Mouse (Mus musculus) forebrain, embryonic 10.5 days (tissue): Measurements from ENCODE around the gene Ciita. TPM values are rescaled to one million over a fixed set of nuclear protein-coding genes. Genes with fewer than 3 reads are reported as not detected.

Experiments used
- DNase-seq: peaks from one replicate; pipeline ENCODE4 v3.0.0-alpha.2; 2017; ENCODE audit warnings: low spot score; ENCODE audit errors: extremely low spot score
- H3K27ac ChIP-seq: fragments of 300-500 bp; sonication (generic); 2 replicates; pipeline ENCODE4 v1.5.1; 2016; ENCODE audit warnings: mild to moderate bottlenecking
- H3K27me3 ChIP-seq: fragments of 300-500 bp; sonication (generic); 2 replicates; pipeline ENCODE4 v1.6.1; 2016; ENCODE audit warnings: mild to moderate bottlenecking; ENCODE audit not compliant: poor library complexity, severe bottlenecking
- H3K36me3 ChIP-seq: fragments of 300-500 bp; sonication (generic); replicated peaks from 2 replicates; pipeline ENCODE4 v1.6.1; 2016; ENCODE audit warnings: mild to moderate bottlenecking, moderate library complexity
- H3K4me1 ChIP-seq: fragments of 300-500 bp; sonication (generic); 2 replicates; pipeline ENCODE4 v1.6.1; 2016
- H3K4me3 ChIP-seq: fragments of 300-500 bp; sonication (generic); 2 replicates; pipeline ENCODE4 v1.5.1; 2016; ENCODE audit warnings: mild to moderate bottlenecking, moderate library complexity
- H3K9me3 ChIP-seq: fragments of 300-500 bp; sonication (generic); 2 replicates; pipeline ENCODE4 v1.6.1; 2016; ENCODE audit warnings: mild to moderate bottlenecking, moderate library complexity
- WGBS: fragments of 180-500 bp; shearing (Covaris S2); methylation state at CpG from one replicate; pipeline ENCODE4 v1.1.7; 2016; 5-methylcytosine and 5-hydroxymethylcytosine counted together
- polyA plus RNA-seq: library from polyadenylated mRNA; unstranded; fragments of >200 nt; fragmentation: Nextera tagmentation; extraction: Ambion mirVana; gene quantifications from 2 replicates; pipeline ENCODE4 v1.2.1, GENCODE M21; 2016

Gene Ciita
- polyA plus RNA-seq, 1 experiment from 2014 or later, result 0.10 TPM

GRCm38 (mm10) chr16:10451906-10452305 is 28.0 kb upstream of the Ciita start:
- DNase-seq, result no peak
- Histone ChIP-seq H3K27ac (no peak overlapping the region), H3K9me3 (no peaks in the 10 kb centered on the region), H3K27me3 (no peaks in the 10 kb centered on the region), H3K4me1 (peaks cover 11% of the 10 kb centered on the region), H3K36me3 (no peaks in the 10 kb centered on the region), H3K4me3 (no peak overlapping the region)
- WGBS, result 83% methylated on average over 2 of the region's 2 CpGs

- no peaks in the 10 kb centered on the region for H3K27me3 ChIP-seq
- H3K27ac ChIP-seq, result no peak overlapping the region
- peaks cover 6% of the 10 kb centered on the region for H3K4me1 ChIP-seq
- no peak for DNase-seq
- 92% methylated on average over 8 of the region's 8 CpGs for WGBS
- no peaks in the 10 kb centered on the region for H3K9me3 ChIP-seq
- H3K36me3 ChIP-seq, result no peaks in the 10 kb centered on the region
- H3K4me3 ChIP-seq, result no peak overlapping the region
Measured at GRCm38 (mm10) chr16:10452445-10452896, 27.4 kb upstream of the Ciita start.

- DNase-seq, result no peak
- Histone ChIP-seq H3K27me3 (no peaks in the 10 kb centered on the region), H3K9me3 (no peaks in the 10 kb centered on the region), H3K4me1 (no peaks in the 10 kb centered on the region; the same call in 1 of the 2 replicates), H3K4me3 (no peak overlapping the region), H3K36me3 (no peaks in the 10 kb centered on the region), H3K27ac (no peak overlapping the region)
- 88% methylated on average over 6 of the region's 6 CpGs for WGBS
Measured at GRCm38 (mm10) chr16:10453872-10454582, 25.8 kb upstream of the Ciita start.

- no peaks in the 10 kb centered on the region for H3K27me3 ChIP-seq
- 65% methylated on average over 3 of the region's 3 CpGs for WGBS
- no peaks in the 10 kb centered on the region for H3K9me3 ChIP-seq
- no peaks in the 10 kb centered on the region; the same call in 1 of the 2 replicates for H3K4me1 ChIP-seq
- H3K4me3 ChIP-seq, result no peak overlapping the region
- DNase-seq, result no peak
- no peak overlapping the region for H3K27ac ChIP-seq
- no peaks in the 10 kb centered on the region for H3K36me3 ChIP-seq
Measured at GRCm38 (mm10) chr16:10454583-10454974, 25.3 kb upstream of the Ciita start.

- Histone ChIP-seq H3K36me3 (no peaks in the 10 kb centered on the region), H3K4me1 (no peaks in the 10 kb centered on the region; the same call in 1 of the 2 replicates), H3K9me3 (no peaks in the 10 kb centered on the region), H3K27ac (no peak overlapping the region), H3K27me3 (no peaks in the 10 kb centered on the region), H3K4me3 (no peak overlapping the region)
- 86% methylated on average over 2 of the region's 2 CpGs for WGBS
- no peak for DNase-seq
Measured at GRCm38 (mm10) chr16:10460188-10460587, 19.7 kb upstream of the Ciita start.

- H3K4me3 ChIP-seq, result no peak overlapping the region
- H3K9me3 ChIP-seq, result no peaks in the 10 kb centered on the region
- DNase-seq, result no peak
- H3K27me3 ChIP-seq, result no peaks in the 10 kb centered on the region
- H3K36me3 ChIP-seq, result no peaks in the 10 kb centered on the region
- no peak overlapping the region for H3K27ac ChIP-seq
- H3K4me1 ChIP-seq, result no peaks in the 10 kb centered on the region; the same call in 1 of the 2 replicates
- 88% methylated on average over 2 of the region's 2 CpGs for WGBS
Measured at GRCm38 (mm10) chr16:10461178-10461577, 18.7 kb upstream of the Ciita start.

GRCm38 (mm10) chr16:10465011-10465681 is 14.7 kb upstream of the Ciita start:
- no peak for DNase-seq
- Histone ChIP-seq H3K27me3 (no peaks in the 10 kb centered on the region), H3K4me1 (no peaks in the 10 kb centered on the region; the same call in 1 of the 2 replicates), H3K9me3 (no peaks in the 10 kb centered on the region), H3K4me3 (no peak overlapping the region), H3K36me3 (no peaks in the 10 kb centered on the region), H3K27ac (no peak overlapping the region)
- 44% methylated on average over 4 of the region's 4 CpGs for WGBS

- no peak for DNase-seq
- Histone ChIP-seq H3K36me3 (no peaks in the 10 kb centered on the region), H3K4me1 (no peaks in the 10 kb centered on the region; the same call in 1 of the 2 replicates), H3K4me3 (no peak overlapping the region), H3K9me3 (no peaks in the 10 kb centered on the region), H3K27me3 (no peaks in the 10 kb centered on the region), H3K27ac (no peak overlapping the region)
- WGBS, result 31% methylated on average over 11 of the region's 11 CpGs
Measured at GRCm38 (mm10) chr16:10467391-10468107, 12.3 kb upstream of the Ciita start.

- Histone ChIP-seq H3K27ac (no peak overlapping the region), H3K36me3 (no peaks in the 10 kb centered on the region), H3K27me3 (no peaks in the 10 kb centered on the region), H3K4me3 (no peak overlapping the region), H3K4me1 (no peaks in the 10 kb centered on the region; the same call in 1 of the 2 replicates), H3K9me3 (no peaks in the 10 kb centered on the region)
- 67% methylated on average over 1 of the region's 1 CpGs for WGBS
- DNase-seq, result no peak
Measured at GRCm38 (mm10) chr16:10468201-10468600, 11.7 kb upstream of the Ciita start.

- Histone ChIP-seq H3K4me1 (no peaks in the 10 kb centered on the region), H3K27ac (no peak overlapping the region), H3K9me3 (no peaks in the 10 kb centered on the region), H3K27me3 (no peaks in the 10 kb centered on the region), H3K36me3 (no peaks in the 10 kb centered on the region), H3K4me3 (no peak overlapping the region)
- no peak for DNase-seq
- WGBS, result 87% methylated on average over 3 of the region's 3 CpGs
Measured at GRCm38 (mm10) chr16:10471950-10472349, 7.9 kb upstream of the Ciita start.

GRCm38 (mm10) chr16:10474956-10475355 is 4.9 kb upstream of the Ciita start:
- 81% methylated on average over 3 of the region's 3 CpGs for WGBS
- no peak for DNase-seq
- no peaks in the 10 kb centered on the region for H3K4me1 ChIP-seq
- no peak overlapping the region for H3K4me3 ChIP-seq
- no peaks in the 10 kb centered on the region for H3K9me3 ChIP-seq
- H3K36me3 ChIP-seq, result no peaks in the 10 kb centered on the region
- H3K27me3 ChIP-seq, result no peaks in the 10 kb centered on the region
- no peak overlapping the region for H3K27ac ChIP-seq

- Histone ChIP-seq H3K4me1 (no peaks in the 10 kb centered on the region), H3K27me3 (no peaks in the 10 kb centered on the region), H3K4me3 (no peak overlapping the region), H3K36me3 (no peaks in the 10 kb centered on the region), H3K9me3 (no peaks in the 10 kb centered on the region), H3K27ac (no peak overlapping the region)
- DNase-seq, result no peak
- whole genome bisulfite sequencing, result 90% methylated on average over 2 of the region's 2 CpGs
Measured at GRCm38 (mm10) chr16:10475919-10476318, 3.9 kb upstream of the Ciita start.

GRCm38 (mm10) chr16:10482343-10482742 is 2.5 kb downstream of the Ciita start:
- Histone ChIP-seq H3K9me3 (no peaks in the 10 kb centered on the region), H3K27me3 (no peaks in the 10 kb centered on the region), H3K27ac (no peak overlapping the region), H3K36me3 (no peaks in the 10 kb centered on the region), H3K4me3 (no peak overlapping the region), H3K4me1 (no peaks in the 10 kb centered on the region)
- WGBS, result 73% methylated on average over 4 of the region's 4 CpGs
- no peak for DNase-seq
